9 mouse cellular contexts compared by ENCODE assay signal in genomic region chr16:90921471-90922159, GRCm38 (mm10). TPM values are rescaled to one million over a fixed set of nuclear protein-coding genes. Genes with fewer than 3 reads are reported as not detected.
DNase-seq lines count a peak whose midpoint lies in the region.
"Had no signal": no experiment of that assay in that cellular context is flagged by ENCODE, and none has a peak within 500 bp of the region (broad histone marks: within the 10 kb centered on the region; RNA-seq: fewer than 3 reads in every experiment).

No protein-coding gene starts in this region.

- peak; percentile 43 for DNase-seq in right cerebral cortex, postnatal 4 days
- DNase-seq in right cerebral cortex, postnatal 10 days (ENCODE audit: low spot score in 2 of 2) = no peak
- peak; percentile 21 for DNase-seq in embryonic facial prominence, embryonic 10.5 days (ENCODE audit: low spot score)
- DNase-seq in heart, postnatal 25 days (ENCODE audit: low spot score) = peak; percentile 23
- no peak for DNase-seq in urinary bladder, adult 18-20 months (ENCODE audit: low spot score in 2 of 2)
- no peak for DNase-seq in B cell, adult 2 months
- no peak for DNase-seq in adrenal gland, postnatal 4 days (ENCODE audit: low spot score in 2 of 2)

- H3K4me1 ChIP-seq in embryonic facial prominence, embryonic 10.5 days = 0 out of 2 replicates have a peak, but pooled peaks cover 7% of the 10 kb centered on the region
- H3K4me1 ChIP-seq: liver, embryonic 15.5 days had no signal

- WGBS in embryonic facial prominence, embryonic 10.5 days = 55% methylated on average over 10 of the region's 10 CpGs

- H3K27me3 ChIP-seq in embryonic facial prominence, embryonic 10.5 days (replicated peaks; ENCODE audit: low read depth, poor library complexity, severe bottlenecking) = no peaks in the 10 kb centered on the region
- H3K27me3 ChIP-seq: Patski had no signal

- H3K4me3 ChIP-seq in embryonic facial prominence, embryonic 10.5 days = no peak overlapping the region
- H3K4me3 ChIP-seq: liver, embryonic 15.5 days had no signal

- intact Hi-C loops in heart, postnatal 25 days (cut with DNase I) = loop anchor here (10.0 kb wide), 1 partner anchor 607 kb away; no protein-coding TSS in a partner anchor

- H3K9me3 ChIP-seq in embryonic facial prominence, embryonic 10.5 days = no peaks in the 10 kb centered on the region
- H3K9me3 ChIP-seq: liver, embryonic 15.5 days had no signal

- H3K27ac ChIP-seq in embryonic facial prominence, embryonic 10.5 days (replicated peaks) = no peak overlapping the region
- H3K27ac ChIP-seq: liver, embryonic 15.5 days had no signal

- H3K36me3 ChIP-seq in embryonic facial prominence, embryonic 10.5 days (replicated peaks) = peaks cover 25% of the 10 kb centered on the region

RNA-seq across cellular contexts. Expression of gene Cfap298, which starts 13.3 kb away (rescaled TPM):
- polyA plus RNA-seq in embryonic facial prominence, embryonic 10.5 days (2016; fragmentation: Nextera tagmentation; extraction: Ambion mirVana) = 50.1 and 58.2 TPM in 2 replicates
- 10 to 100 TPM; 20.8 to 23.3 TPM for total RNA-seq in heart, postnatal 25 days (2021)
- total RNA-seq in adrenal gland, postnatal 4 days (2021) = 10 to 100 TPM; 30.9 to 38.7 TPM

Comparison
In these comparisons a context has a peak if more than half of its experiments do, and no peak if none do; other contexts are left out.
1. DNase-seq: peak in right cerebral cortex, postnatal 4 days (single experiment), embryonic facial prominence, embryonic 10.5 days (single experiment) and heart, postnatal 25 days (single experiment); none in right cerebral cortex, postnatal 10 days (0 of 2), urinary bladder, adult 18-20 months (0 of 2), B cell, adult 2 months (0 of 2) and adrenal gland, postnatal 4 days (0 of 2).